Mouse (Mus musculus): ENCODE data around the gene Piezo1. TPM values are rescaled to one million over a fixed set of nuclear protein-coding genes. Genes with fewer than 3 reads are reported as not detected.
A peak's percentile ranks its signal among the peaks of the same experiment; 100 is the strongest.

Gene Piezo1
- polyA plus RNA-seq, 1 experiment, result 9.1 TPM

GRCm38 (mm10) chr8:122571750-122572267 lies 20.7 kb upstream of the Piezo1 start:
- DNase-seq (ENCODE audit: extremely low spot score in 1 of 2, low spot score in 1 of 2), result no peak

- no peak for DNase-seq (ENCODE audit: extremely low spot score in 1 of 2, low spot score in 1 of 2)
These were observed 20.0 kb upstream of the Piezo1 start for GRCm38 (mm10) chr8:122571153-122571552.

DNA sequence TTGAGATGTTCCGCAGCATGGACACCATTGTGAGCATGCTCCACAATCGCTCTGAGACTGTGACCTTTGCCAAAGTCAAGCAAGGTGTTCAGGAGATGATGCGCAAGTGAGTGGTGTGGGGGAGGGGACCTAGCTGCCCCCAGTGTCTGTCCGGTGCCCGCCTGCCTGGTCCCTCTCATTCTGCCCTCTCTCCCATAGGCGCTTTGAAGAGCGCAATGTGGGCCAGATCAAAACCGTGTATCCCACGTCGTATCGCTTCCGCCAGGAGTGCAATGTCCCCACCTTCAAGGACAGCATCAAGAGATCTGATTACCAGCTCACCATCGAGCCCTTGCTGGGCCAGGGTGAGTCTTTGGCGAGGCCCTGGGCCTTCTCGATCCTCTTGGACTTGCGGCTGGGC lies 18.9 kb upstream of the Piezo1 start:
- DNase-seq (ENCODE audit: extremely low spot score in 1 of 2, low spot score in 1 of 2), result no peak

DNA sequence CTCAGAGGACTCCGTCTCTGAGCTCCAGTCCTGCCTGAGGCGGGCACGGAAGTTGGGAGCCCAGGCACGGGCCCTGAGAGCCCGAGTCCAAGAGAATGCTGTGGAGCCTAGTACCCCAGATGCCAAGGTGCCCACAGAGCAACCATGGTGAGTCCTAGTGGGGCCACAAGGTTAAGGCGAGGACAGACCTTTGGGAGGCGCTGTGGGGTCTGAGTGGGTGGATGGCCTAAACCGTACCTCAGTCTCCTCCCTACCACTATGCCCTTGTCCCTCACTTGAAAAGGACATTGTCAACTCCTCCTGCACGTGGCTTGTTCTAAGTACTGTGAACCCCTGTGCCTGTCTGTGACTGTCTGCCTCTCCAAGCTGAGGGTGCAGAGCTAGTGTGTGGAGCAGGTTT lies 18.2 kb upstream of the Piezo1 start:
- no peak for DNase-seq (ENCODE audit: extremely low spot score in 1 of 2, low spot score in 1 of 2)

- no peak for DNase-seq (ENCODE audit: extremely low spot score in 1 of 2, low spot score in 1 of 2)
These were observed 17.8 kb upstream of the Piezo1 start for GRCm38 (mm10) chr8:122568881-122569309.

DNA sequence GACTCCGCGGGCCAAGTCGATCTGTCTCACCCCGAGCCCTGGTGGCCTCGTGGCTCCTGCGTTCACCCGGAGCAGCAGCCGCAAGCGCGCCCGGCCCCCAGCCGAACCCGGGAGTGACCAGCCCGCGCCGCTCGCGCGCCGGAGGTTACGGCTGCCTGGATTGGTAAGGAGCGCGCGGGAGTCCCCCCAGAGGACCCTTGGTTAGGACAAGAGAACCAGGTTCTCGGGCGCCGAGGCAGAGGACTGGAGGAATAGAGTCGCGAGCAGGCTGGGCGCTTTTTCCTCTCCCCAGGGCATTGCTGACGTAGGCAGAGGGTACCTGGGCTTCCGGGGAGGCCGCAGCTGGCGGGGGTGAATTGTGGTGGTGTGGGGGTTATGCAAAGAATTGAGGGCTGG lies 17.0 kb upstream of the Piezo1 start:
- no peak for DNase-seq (ENCODE audit: extremely low spot score in 1 of 2, low spot score in 1 of 2)

- DNase-seq (ENCODE audit: extremely low spot score in 1 of 2, low spot score in 1 of 2), result peak; percentile 91 to 97
These were observed 16.4 kb upstream of the Piezo1 start, which contains the start of gene Cdt1 for GRCm38 (mm10) chr8:122567361-122568108. TSS of gene Cdt1 (plus strand) at chr8:122568015.

DNA sequence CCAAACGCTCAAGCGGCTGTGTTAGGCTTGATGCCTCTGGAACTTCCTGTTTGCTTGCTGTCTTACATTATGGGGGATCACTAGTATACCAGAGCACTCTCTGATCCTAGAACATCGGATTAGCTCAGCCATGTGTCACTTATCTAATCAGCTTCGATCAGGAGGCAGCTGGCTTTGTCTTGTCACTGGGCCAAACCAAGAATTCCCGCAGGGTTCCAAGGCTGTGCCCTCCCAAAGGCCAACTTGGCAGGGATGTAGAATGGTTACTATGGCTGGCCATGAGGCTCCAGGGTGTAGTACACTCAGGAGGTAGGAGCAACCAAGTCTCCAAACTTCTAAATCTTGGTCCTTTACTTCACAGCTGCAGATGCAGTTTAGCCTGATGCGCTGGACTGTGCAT lies 15.6 kb upstream of the Piezo1 start:
- no peak for DNase-seq (ENCODE audit: extremely low spot score in 1 of 2, low spot score in 1 of 2)

GRCm38 (mm10) chr8:122564363-122565352 lies 13.5 kb upstream of the Piezo1 start:
- DNase-seq (ENCODE audit: extremely low spot score in 1 of 2, low spot score in 1 of 2), result no peak

- no peak for DNase-seq (ENCODE audit: extremely low spot score in 1 of 2, low spot score in 1 of 2)
These were observed 10.1 kb upstream of the Piezo1 start for GRCm38 (mm10) chr8:122561199-122561598.

- no peak for DNase-seq (ENCODE audit: extremely low spot score in 1 of 2, low spot score in 1 of 2)
These were observed 7.7 kb upstream of the Piezo1 start for GRCm38 (mm10) chr8:122558671-122559349.

DNA sequence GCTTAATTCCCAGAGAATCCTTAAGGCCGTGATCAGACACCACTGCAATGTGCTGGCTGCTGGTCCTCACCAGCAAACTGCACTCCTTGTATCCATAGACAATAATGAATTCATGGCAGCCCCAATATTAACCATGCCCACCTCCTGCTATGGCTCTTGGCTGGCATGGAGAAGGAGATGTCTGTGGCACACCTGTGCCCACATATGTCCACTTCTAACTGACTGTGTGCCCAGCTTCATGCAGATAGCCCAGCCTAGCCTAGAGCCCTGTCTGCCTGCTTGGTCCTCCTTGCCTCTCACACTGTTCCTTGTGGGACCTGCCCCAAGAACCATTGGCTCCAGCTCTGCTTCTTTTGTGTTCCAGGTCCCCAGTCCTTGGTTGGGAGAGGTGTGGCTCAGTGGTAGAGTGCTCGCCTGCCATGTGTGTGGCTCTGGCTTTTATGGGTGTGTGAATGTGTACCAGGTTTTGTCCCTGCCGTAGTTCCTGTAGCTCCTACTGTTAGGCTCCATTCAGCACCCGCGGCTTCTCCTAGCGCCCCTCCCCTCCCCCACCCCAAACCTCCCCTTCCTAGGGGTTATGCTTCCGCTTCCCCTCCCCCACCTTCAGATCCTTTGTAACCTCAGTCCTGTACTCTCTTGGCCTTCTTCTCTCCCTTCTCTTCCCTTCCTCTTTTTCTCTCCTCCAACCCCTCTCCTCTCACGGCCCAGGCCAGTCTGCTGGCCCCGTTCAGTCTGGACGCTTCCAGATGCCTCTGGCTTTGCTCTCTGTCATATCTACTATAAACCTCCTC lies 6.3 kb upstream of the Piezo1 start:
- DNase-seq (ENCODE audit: extremely low spot score in 1 of 2, low spot score in 1 of 2), result no peak

GRCm38 (mm10) chr8:122556030-122557009 lies 5.2 kb upstream of the Piezo1 start:
- peak in 1 of 2 experiments; percentile 47 for DNase-seq (ENCODE audit: extremely low spot score in 1 of 2, low spot score in 1 of 2)

GRCm38 (mm10) chr8:122554786-122555185 lies 3.7 kb upstream of the Piezo1 start:
- DNase-seq (ENCODE audit: extremely low spot score in 1 of 2, low spot score in 1 of 2), result peak; percentile 60 to 83

- no peak for DNase-seq (ENCODE audit: extremely low spot score in 1 of 2, low spot score in 1 of 2)
These were observed 199 bp downstream of the Piezo1 start for GRCm38 (mm10) chr8:122550995-122551264.

DNA sequence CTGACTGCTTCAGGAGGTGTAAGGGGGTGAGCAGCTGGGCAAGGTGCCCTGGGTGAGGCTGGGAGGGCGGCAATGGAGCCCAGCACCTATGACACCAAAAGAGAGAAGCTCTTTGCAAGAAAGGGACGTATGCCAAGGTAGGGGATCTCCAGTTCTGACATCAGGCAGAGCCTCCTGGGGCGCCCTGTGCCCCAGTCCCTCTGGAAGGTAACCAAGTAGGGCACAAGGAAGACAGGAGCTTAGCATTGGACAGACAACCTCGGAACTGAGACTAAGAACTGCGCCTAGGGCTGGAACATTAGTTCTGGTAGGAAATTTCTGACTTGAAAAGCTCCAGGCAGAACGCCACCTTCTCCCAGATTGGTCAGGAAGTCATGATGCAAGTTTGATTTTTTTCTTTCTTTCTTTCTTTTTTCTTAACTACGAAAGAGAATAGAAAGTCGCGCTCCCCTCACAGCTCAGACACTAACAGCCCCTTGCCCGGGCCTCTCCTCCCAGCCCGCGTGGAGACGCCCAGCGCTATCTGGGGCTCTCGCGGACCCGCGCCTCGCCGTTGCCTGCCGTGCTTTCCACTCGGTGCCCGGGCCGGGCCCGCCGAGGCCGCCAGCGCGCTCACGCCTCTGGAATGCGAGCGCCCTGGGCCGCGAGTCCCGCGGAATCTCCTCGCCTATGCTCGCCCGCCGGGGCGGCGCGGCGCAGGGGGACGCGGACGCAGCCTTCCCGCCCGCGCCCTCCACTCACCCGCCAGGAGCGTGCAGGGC lies 715 bp downstream of the Piezo1 start:
- DNase-seq (ENCODE audit: extremely low spot score in 1 of 2, low spot score in 1 of 2), result no peak

DNA sequence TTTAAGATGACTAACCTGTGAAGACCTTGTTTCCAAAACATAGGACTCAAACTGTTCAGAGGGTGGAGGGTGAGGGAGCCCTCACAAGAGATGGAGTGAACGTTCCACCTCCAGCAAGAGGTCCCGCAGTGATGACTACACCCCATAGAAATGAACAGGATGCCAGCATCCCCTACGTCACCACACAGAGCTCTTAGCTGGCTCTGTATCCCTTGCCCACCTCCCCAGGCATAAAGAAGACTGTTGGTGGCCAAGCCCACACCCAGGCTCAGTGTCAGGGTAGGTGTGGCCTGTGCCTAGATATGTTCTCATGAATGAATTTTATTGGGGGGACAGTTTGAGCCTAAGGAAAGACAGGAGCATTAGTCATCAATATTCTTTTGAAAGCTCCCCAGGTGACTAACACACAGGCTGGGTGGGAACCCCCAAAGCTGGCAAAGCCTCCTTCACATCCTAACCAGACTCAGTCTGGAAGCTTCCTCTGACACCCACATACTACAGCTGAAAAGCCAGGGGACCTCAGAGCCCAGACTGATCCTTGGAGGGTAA lies 2.2 kb downstream of the Piezo1 start:
- peak in 1 of 2 experiments; percentile 52 for DNase-seq (ENCODE audit: extremely low spot score in 1 of 2, low spot score in 1 of 2)

- DNase-seq (ENCODE audit: extremely low spot score in 1 of 2, low spot score in 1 of 2), result no peak
These were observed 2.8 kb downstream of the Piezo1 start for GRCm38 (mm10) chr8:122548331-122548730.
